Mouse (Mus musculus): ENCODE data around the gene Espn.

The Espn gene

DNA sequence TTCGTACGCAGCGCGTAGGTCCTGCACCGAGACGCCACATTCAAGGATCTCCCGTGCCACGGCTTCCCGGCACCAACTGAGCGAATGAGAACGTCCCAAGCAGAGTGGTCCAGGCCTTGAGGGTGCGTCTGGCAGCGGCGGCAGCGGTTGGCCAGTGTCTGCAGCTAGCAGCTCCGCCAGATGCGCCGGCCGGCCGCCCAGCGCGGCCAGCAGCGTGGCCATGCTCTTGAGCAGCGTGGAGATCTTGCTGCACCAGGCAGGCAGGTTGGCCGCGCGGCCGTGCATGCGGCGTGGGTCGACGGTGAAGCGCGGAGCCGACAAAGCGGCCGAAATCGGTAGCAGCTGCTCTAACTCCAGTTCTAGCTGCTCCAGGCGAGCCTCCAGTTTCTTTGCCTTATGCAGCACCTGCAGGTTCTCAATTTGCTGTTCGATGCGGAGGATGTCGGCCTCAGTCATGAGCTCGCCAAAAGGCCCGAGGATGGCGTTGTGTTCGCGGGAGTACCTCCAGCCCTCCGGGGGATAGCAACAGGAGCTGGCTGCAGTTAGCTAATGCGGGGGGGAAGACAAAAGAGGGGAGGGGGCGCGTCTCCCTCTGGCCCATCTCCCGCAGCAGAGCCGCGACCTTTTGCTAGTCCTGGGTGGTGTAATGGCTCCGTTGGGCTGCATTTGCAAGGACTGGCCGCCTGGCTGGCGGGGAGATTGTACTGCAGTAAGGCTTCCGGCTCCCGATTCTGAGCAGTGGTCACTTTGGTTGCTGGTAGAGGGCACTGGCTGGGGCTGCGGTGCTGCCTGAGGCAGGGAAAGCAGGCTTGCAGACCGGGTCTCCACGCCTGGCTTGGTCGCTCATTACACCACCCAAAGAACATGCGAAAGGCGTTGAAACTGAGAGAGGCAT, 25.9 kb downstream of the Espn start:
- DNase-seq (ENCODE audit: low read depth, low spot score), result no peak

DNA sequence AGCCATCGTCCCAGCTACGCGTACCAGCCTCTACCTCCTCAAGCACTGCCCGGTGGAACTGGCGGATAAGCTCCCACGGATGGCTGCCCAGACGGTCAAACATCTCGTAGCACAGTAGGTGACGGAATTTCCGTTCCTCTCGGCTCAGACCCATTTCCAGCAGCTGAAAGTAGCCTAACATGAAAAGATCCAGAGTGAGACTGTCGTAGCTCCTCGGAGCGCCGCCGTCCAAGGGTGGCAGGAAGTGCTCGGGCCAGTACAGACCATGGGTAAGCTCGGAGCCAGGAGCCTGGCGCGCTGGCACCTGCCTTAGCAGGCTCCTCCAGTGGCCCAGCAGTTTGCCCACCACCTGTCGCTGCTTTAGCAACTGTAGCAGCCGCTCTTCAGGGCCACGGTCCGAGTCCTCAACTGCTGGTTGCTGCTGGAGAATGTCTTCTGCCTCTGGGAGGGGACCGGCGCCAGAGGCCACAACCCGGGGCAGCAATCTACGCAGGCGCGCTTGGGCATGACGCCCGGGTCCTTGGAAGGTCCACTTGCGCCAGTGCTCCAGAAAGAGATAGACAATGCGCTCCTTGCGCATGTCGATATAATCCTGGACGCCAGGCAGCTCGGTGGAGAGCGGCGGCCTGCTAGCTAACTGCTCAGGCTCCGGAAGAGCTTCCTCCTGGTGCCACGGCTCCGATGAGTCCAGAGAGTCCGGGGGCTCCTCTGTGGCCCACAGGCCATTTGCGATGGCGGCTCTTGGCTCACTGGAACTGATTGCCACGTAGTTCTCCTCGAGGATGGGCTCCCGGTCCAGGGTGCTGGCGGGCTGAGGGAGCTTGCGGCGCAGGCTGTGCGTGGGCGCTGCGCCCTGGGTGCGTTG, 26.8 kb downstream of the Espn start:
- no peak for DNase-seq (ENCODE audit: low read depth, low spot score)

DNA sequence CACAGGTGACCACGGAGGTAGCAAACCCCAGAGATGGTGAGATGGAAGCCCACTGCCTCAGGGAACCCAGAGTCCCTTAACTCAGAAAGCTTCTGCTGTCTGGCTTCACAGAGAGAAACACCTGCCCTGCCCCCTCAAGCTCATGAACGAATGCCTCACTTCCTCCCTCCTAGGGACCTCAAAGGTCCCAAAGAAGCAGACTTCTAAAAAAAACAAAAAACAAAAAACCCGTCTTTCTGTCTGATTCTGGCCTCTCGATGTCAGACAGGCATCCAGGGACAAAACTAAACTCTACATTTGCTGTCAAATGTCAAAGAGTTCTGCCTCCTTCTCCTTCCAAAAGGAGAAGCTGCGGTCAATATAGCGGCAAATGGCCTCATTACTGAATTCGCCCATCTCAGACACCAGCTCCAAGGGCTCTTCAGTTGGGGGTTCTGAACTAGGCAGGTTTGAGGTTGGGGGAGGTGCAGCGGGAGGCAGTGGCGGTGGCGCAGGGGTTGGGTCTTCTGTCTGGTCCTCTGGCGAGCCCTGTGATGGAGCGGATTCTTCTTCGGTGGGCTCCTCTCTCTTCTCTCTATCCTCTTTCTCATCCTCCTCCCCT, 27.7 kb downstream of the Espn start:
- no peak for DNase-seq (ENCODE audit: low read depth, low spot score)

GRCm38 (mm10) chr4:152121183-152121505, 31.0 kb downstream of the Espn start:
- DNase-seq (ENCODE audit: low read depth, low spot score), result no peak

DNA sequence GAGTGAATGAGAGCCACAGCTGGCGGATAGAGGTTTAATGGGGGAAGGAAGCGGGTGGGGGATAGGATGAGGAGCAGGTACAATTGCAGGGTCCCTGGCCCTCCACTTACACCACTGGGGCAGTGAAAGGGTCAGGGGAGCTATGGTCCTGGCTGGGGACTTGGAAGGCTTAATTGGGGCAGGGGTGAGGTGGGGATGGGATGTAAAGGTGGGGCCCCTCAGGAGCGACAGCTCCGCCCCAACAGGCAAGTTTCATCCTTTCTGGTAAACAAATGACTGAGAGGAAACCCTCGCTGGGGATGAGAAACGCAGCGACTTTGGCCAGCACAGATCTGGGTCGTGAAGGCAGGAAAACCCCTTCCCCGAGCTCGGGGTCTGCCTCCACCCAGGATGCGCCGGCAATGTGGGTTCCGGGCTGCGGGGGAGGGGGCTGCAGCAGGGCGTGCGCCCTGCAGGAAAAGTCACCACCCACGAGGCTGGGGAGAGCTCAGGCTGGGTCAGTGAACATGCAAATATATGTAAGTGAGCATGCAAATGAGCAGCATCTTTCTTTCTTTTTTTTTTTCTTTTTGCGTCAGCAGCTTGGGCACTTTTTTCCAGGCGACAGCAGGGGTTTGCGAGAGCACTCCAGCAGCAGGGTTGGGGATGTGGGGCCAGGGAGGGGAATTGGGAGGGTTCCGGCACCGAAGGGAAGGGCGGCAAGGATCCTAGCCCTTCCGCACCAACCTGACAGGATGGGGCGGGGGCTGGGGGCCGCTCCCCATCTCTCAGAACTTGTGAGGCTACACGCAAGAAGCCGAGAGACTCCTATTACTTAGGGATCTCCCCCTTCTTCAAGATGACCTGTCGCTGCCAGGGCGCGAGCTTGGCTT, 31.6 kb downstream of the Espn start:
- no peak for DNase-seq (ENCODE audit: low read depth, low spot score)

DNA sequence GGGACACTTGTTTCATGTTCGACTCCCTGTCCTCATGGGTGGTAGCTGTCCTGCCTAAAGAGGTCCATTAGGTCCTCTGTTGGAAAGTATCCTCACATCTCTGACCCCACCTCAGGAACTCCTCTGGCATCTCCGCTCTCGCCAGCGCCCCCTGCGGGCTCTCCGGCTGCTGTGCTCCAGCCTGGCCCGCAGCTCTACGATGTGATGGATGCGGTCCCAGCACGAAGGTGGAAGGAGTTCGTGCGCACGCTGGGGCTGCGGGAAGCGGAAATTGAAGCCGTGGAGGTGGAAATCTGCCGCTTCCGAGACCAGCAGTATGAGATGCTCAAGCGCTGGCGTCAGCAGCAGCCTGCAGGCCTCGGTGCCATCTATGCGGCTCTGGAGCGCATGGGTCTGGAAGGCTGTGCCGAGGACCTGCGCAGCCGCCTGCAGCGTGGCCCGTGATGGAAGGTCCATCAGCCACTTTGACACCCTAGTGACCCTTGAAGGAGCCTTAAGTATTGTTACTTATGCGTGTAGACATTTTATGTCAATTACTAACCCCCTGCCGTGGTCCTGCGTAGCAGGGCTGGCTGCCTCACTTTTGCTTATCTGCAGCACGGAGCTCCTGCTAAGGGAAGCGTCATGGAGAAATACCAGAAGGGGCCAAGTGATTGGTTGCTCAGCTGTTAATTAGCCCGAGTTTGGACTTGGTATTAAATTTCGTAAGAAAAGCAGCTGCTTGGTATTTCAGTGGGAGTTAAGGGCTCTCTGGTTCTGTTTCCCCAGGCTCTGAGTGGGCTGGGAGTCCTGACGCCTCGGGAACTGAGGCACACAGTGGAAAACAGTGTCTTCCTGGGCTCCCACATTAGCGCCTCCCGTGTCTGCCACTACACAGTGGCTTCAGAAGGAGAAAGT, 32.5 kb downstream of the Espn start:
- no peak for DNase-seq (ENCODE audit: low read depth, low spot score)

GRCm38 (mm10) chr4:152117538-152117937, 34.6 kb downstream of the Espn start:
- no peak for DNase-seq (ENCODE audit: low read depth, low spot score)

GRCm38 (mm10) chr4:152115921-152116612, 36.1 kb downstream of the Espn start, which contains the start of gene Tnfrsf25:
Tnfrsf25 (plus strand) TSS chr4:152115934.
- DNase-seq (ENCODE audit: low read depth, low spot score), result no peak

DNA sequence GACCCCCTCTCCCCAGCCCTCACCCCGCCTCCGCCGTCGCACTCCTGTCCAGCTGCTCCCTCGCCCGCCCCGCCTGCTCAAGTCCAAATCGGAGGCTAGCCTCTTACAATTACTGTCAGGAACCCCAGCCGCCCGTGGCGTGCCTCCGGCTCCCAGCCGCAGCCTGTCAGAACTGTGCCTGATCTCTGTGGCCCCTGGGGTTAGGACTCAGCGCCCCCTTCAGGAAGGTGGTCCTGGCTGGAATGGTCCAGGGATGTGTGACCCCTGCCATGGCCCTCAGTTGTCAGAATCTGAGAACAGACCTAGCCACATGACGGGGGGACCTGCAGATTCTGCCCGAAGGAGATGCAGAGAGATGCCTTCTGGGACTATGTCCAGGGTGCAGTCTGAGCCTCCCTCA, 38.1 kb downstream of the Espn start:
- no peak for DNase-seq (ENCODE audit: low read depth, low spot score)

DNA sequence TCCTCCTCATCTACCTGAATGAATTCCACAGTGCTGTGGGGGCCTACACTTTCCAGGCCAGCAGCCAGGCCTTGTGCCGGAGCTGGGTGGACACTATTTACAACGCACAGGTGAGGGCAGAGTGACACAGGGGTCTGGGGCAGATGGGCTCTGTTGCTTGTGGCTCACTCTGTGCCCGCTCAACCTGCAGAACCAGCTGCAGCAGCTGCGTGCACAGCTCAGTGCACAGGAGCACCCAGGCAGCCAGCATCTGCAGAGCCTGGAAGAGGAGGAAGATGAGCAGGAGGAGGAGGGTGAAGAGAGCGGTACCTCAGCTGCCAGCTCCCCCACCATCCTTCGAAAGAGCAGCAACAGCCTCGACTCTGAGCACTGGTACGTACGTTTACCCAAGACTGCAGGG, 39.8 kb downstream of the Espn start:
- no peak for DNase-seq (ENCODE audit: low read depth, low spot score)

DNA sequence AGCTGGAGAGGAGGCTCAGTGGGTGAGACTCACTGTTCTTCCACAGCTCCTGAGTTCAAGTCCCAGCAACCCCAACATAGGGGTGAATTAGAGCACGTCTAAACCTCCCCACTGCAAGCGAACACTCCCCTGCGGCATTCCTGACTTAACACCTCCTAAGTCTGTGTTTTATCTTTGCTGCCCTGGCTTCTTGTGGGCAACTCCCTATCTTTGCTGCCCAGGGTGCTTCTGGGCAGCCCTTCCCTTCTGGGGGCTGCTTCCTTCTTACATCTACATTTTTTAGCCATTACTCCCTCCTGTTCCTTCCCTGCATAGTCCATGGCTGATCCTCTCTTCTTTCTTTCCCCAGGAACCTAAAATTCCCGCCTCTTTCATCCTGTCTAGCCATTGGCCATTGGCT, 41.5 kb downstream of the Espn start:
- DNase-seq (ENCODE audit: low read depth, low spot score), result no peak

DNA sequence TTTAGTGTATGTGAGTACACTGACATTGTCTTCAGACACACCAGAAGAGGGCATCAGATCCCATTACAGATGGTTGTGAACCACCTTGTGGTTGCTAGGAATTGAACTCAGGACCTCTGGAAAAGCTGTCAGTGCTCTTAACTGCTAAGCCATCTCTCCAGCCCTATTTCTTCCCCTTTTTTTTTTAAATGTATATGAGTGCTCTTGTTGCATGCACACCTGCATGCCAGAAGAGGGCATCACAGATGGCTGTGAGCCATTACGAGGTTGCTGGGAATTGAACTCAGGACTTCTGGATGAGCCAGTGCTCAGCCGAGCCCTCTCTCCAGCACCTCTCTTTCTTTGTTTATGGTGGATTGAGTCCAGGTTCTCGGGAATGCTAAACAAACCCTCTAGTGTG, 42.7 kb downstream of the Espn start:
- DNase-seq (ENCODE audit: low read depth, low spot score), result no peak

DNA sequence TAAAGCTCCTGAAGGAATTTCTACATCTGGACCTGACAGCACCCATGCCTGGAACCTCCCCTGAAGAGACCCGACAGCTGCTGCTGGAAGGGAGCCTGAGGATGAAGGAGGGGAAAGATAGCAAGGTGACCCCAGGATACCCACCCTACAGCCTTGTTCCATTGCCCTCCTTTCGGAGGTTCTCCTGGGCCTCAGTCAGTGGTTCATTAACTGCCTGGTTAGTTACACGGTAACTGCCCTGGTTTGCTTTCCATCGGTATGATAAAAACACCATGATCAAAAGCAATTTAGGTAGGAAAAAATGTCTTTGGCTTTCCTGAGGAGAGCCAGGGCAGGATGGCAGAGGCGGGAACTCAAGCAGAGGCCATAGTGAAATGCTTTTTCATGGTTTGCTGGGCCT, 43.5 kb downstream of the Espn start:
- no peak for DNase-seq (ENCODE audit: low read depth, low spot score)

- peak; percentile 44 for DNase-seq (ENCODE audit: low read depth, low spot score)
Observed at GRCm38 (mm10) chr4:152107971-152108509, 44.1 kb downstream of the Espn start.

DNA sequence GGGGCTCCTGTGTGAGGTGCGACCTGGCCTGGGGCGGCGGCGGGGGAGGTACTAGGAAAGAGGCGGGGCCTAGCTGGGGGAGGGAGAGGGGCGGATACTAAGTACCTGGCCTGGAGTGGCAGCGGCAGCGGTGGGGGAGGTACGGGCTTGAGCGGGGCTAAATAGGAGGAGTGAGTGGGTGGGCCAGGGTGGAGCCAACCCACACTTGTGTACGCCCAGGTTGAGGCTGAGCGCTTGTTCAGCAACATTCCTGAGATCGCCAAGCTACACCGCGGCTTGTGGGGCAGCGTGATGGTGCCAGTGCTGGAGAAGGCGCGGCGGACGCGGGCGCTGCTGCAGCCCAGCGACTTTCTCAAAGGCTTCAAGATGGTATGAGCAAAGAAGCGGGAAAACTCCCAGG, 44.7 kb downstream of the Espn start:
- DNase-seq (ENCODE audit: low read depth, low spot score), result no peak

GRCm38 (mm10) chr4:152106746-152107145, 45.4 kb downstream of the Espn start:
- DNase-seq (ENCODE audit: low read depth, low spot score), result no peak

DNA sequence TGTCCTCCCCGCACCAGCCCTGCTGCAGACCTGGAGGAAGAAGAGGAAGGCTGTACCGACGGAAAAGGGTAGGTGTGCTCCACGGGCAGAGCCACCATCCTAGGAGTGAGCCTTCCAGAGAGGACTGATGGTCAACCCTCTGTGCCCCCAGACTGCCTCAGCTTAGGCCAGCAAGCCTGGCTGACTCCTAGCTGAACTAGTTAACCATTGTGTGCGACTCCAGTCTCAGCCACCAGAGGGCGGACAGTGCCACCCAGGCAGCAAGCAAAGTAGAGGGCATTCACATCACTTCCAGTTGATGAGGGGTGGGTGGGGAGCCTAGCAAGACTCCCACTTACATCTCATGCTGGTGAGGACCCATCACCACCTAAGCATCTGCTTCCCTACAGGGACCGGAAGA, 49.1 kb downstream of the Espn start:
- no peak for DNase-seq (ENCODE audit: low read depth, low spot score)

DNA sequence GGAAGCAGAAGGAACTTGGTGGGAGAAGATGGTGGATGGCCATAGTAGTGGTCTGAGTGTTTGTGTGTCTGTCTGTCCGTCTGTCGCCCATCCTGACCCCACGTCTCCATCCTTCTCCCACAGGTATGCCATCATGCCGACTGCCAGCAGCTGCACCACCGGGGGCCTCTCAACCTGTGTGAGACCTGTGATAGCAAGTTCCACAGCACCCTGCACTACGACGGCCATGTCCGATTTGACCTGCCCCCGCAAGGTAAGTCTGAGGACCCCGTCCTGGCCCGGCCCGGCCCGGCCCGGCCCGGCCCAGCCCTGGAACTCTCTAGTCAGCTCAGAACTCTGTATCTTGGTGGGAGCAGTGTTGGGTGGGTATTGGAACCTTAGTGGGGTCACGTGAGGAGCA, 50.2 kb downstream of the Espn start:
- DNase-seq (ENCODE audit: low read depth, low spot score), result no peak

- DNase-seq (ENCODE audit: low read depth, low spot score), result no peak
Observed at GRCm38 (mm10) chr4:152101081-152101653, 51.0 kb downstream of the Espn start.
